Mouse (Mus musculus) liver, adult 2 months (tissue): ENCODE results near the gene Eif4a3.

Experiments used
- CTCF ChIP-seq: fragments of 200-500 bp; IDR thresholded peaks from 2 replicates; pipeline ENCODE4 v1.5.1; 2011; ENCODE audit warnings: low read depth, low read length, control low read depth
- POLR2A ChIP-seq: fragments of 200-500 bp; IDR thresholded peaks from 2 replicates; pipeline ENCODE4 v1.6.1; 2011; ENCODE audit warnings: low read length, control low read depth; ENCODE audit not compliant: insufficient read depth; ENCODE audit errors: extremely low read depth

- TF ChIP-seq POLR2A (no peak), CTCF (no peak)
These were observed 38.6 kb upstream of the Eif4a3 start for GRCm38 (mm10) chr11:119338271-119339059.
